Mouse (Mus musculus) heart, adult 2 months (tissue): Measurements from ENCODE around the gene Ap1s1. TPM values are rescaled to one million over a fixed set of nuclear protein-coding genes. Genes with fewer than 3 reads are reported as not detected.

ENCODE experiments used
- DNase-seq, 2 experiments: peaks; one replicate each; pipeline ENCODE4 v3.0.0; 2021
- H3K27ac ChIP-seq: fragments of 200-600 bp; 2 replicates; pipeline ENCODE4 v1.8.1; 2022
- H3K27me3 ChIP-seq: fragments of 200-500 bp; 2 replicates; pipeline ENCODE4 v1.6.1; 2012; ENCODE audit warnings: mild to moderate bottlenecking, low read length, inconsistent platforms, mixed read lengths; ENCODE audit not compliant: control insufficient read depth, insufficient read depth
- H3K36me3 ChIP-seq: fragments of 200-500 bp; 2 replicates; pipeline ENCODE4 v1.6.1; 2012; ENCODE audit warnings: low read length, inconsistent platforms; ENCODE audit not compliant: control insufficient read depth, insufficient read depth
- H3K4me1 ChIP-seq: fragments of 200-500 bp; 2 replicates; pipeline ENCODE4 v1.6.1; 2011; ENCODE audit warnings: low read length; ENCODE audit not compliant: control insufficient read depth, insufficient read depth
- H3K4me3 ChIP-seq: fragments of 200-600 bp; 2 replicates; pipeline ENCODE4 v1.8.1; 2022
- H3K79me2 ChIP-seq: fragments of 200-500 bp; replicated peaks from 2 replicates; pipeline ENCODE4 v1.6.1; 2012; ENCODE audit warnings: mild to moderate bottlenecking, inconsistent platforms, low read length, moderate library complexity, mixed read lengths; ENCODE audit not compliant: control insufficient read depth, insufficient read depth
- H3K9ac ChIP-seq: fragments of 200-500 bp; 2 replicates; pipeline ENCODE4 v1.6.1; 2012; ENCODE audit warnings: low read depth, mild to moderate bottlenecking, control low read depth, inconsistent platforms, low read length, mixed read lengths
- CTCF ChIP-seq: fragments of 200-600 bp; IDR thresholded peaks from 2 replicates; pipeline ENCODE4 v1.8.1; 2022; ENCODE audit warnings: antibody characterized with exemption, mild to moderate bottlenecking, moderate library complexity
- EP300 ChIP-seq: fragments of 200-500 bp; IDR thresholded peaks from 2 replicates; pipeline ENCODE4 v1.6.1; 2011; ENCODE audit warnings: low read depth, low read length, control low read depth; ENCODE audit not compliant: insufficient read depth
- POLR2A ChIP-seq: fragments of 200-500 bp; IDR thresholded peaks from 2 replicates; pipeline ENCODE4 v1.6.1; 2011; ENCODE audit warnings: mild to moderate bottlenecking, low read depth, low read length, control low read depth; ENCODE audit not compliant: insufficient read depth
- WGBS: fragments of 180-500 bp; shearing (Covaris S2); methylation state at CpG from one replicate; pipeline ENCODE4 v1.1.7; 2018; 5-methylcytosine and 5-hydroxymethylcytosine counted together
- intact Hi-C: fragments of 180-260 bp; cut with DNase I; formaldehyde crosslinking; loops from one replicate; pipeline ENCODE4 v1.15.1; 2025
- polyA plus RNA-seq: library from polyadenylated mRNA; depleted of rRNA; stranded (reverse); fragments of >200 nt; gene quantifications from 2 replicates; pipeline ENCODE4 v1.2.3, GENCODE M21; 2012
- total RNA-seq, 2 experiments: library from RNA; stranded (reverse); gene quantifications; 2 replicates each; pipeline ENCODE4 v1.2.3; 2021

Gene Ap1s1
- total and polyA plus RNA-seq, 3 experiments, result 23.4 to 36.8 (median 33.9) TPM

- Histone ChIP-seq H3K4me1 (peaks cover 40% of the 10 kb centered on the region), H3K9ac (no peak overlapping the region)
These were observed 31.3 kb upstream of the Ap1s1 start for GRCm38 (mm10) chr5:137077187-137077586.

GRCm38 (mm10) chr5:137076191-137076930, 30.4 kb upstream of the Ap1s1 start:
- 14% methylated on average over 12 of the region's 12 CpGs for WGBS
- no peak for TF ChIP-seq CTCF
- TF ChIP-seq EP300, result peak; percentile 79; the same call in 1 of the 2 replicates
- peak; percentile 35; the same call in 1 of the 2 replicates for TF ChIP-seq POLR2A
- H3K4me3 ChIP-seq, result no peak overlapping the region
- no peaks in the 10 kb centered on the region for H3K27me3 ChIP-seq
- no peak overlapping the region; the same call in 1 of the 2 replicates for H3K9ac ChIP-seq
- H3K36me3 ChIP-seq, result no peaks in the 10 kb centered on the region
- intact Hi-C loops, result no loop called here
- H3K27ac ChIP-seq, result peak overlapping the region; percentile 89
- H3K4me1 ChIP-seq, result peaks cover 41% of the 10 kb centered on the region
- no peaks in the 10 kb centered on the region for H3K79me2 ChIP-seq
- DNase-seq, result peak; percentile 56 to 80

More at GRCm38 (mm10) chr5:137077187-137077586, 31.3 kb upstream of the Ap1s1 start:
- no peak overlapping the region for H3K4me3 ChIP-seq
- no peaks in the 10 kb centered on the region for H3K36me3 ChIP-seq
- no peak for DNase-seq
- TF ChIP-seq CTCF, result no peak
- TF ChIP-seq POLR2A, result no peak
- no peak for TF ChIP-seq EP300
- no peaks in the 10 kb centered on the region for H3K79me2 ChIP-seq
- intact Hi-C loops, result no loop called here
- 78% methylated on average over 7 of the region's 7 CpGs for WGBS
- H3K27ac ChIP-seq, result peak overlapping the region; percentile 89
- H3K27me3 ChIP-seq, result no peaks in the 10 kb centered on the region

- intact Hi-C loops, result no loop called here
- Histone ChIP-seq H3K4me1 (peaks cover 41% of the 10 kb centered on the region), H3K4me3 (no peak overlapping the region), H3K36me3 (no peaks in the 10 kb centered on the region), H3K27me3 (no peaks in the 10 kb centered on the region), H3K9ac (no peak overlapping the region), H3K79me2 (no peaks in the 10 kb centered on the region), H3K27ac (peak overlapping the region; percentile 94)
- TF ChIP-seq EP300, result no peak
- TF ChIP-seq POLR2A, result no peak
- no peak for TF ChIP-seq CTCF
- DNase-seq, result no peak
- 42% methylated on average over 6 of the region's 6 CpGs for WGBS
These were observed 29.8 kb upstream of the Ap1s1 start for GRCm38 (mm10) chr5:137075726-137076125.

GRCm38 (mm10) chr5:137074191-137074651, 28.3 kb upstream of the Ap1s1 start:
- DNase-seq, result peak; percentile 56 to 61
- Histone ChIP-seq H3K9ac (peak overlapping the region; percentile 14; the same call in 1 of the 2 replicates), H3K4me1 (peaks cover 36% of the 10 kb centered on the region), H3K36me3 (no peaks in the 10 kb centered on the region), H3K27ac (peak overlapping the region; percentile 94), H3K4me3 (no peak overlapping the region), H3K79me2 (no peaks in the 10 kb centered on the region), H3K27me3 (no peaks in the 10 kb centered on the region)
- 31% methylated on average over 6 of the region's 6 CpGs for WGBS
- TF ChIP-seq EP300, result no peak
- no peak for TF ChIP-seq CTCF
- TF ChIP-seq POLR2A, result no peak
- intact Hi-C loops, result no loop called here

- Histone ChIP-seq H3K79me2 (no peaks in the 10 kb centered on the region), H3K27me3 (no peaks in the 10 kb centered on the region), H3K4me1 (peaks cover 28% of the 10 kb centered on the region), H3K27ac (peak overlapping the region; percentile 94), H3K9ac (no peak overlapping the region), H3K36me3 (no peaks in the 10 kb centered on the region), H3K4me3 (no peak overlapping the region)
- 90% methylated on average over 8 of the region's 8 CpGs for WGBS
- intact Hi-C loops, result loop anchor here (2.0 kb wide), 1 partner anchor 34 kb away; no protein-coding TSS in a partner anchor
- no peak for TF ChIP-seq CTCF
- no peak for DNase-seq
These were observed 27.2 kb upstream of the Ap1s1 start for GRCm38 (mm10) chr5:137073141-137073540.
